Mouse (Mus musculus) heart, embryonic 14.5 days (tissue): ENCODE results near the gene Fbln2. TPM values are rescaled to one million over a fixed set of nuclear protein-coding genes. Genes with fewer than 3 reads are reported as not detected.
A peak's percentile ranks its signal among the peaks of the same experiment; 100 is the strongest.

Source experiments
- ATAC-seq: fragments of 200-750 bp; cut with Nextera tagmentation; 2 replicates; pipeline ENCODE4 v1.8.0; 2017; ENCODE audit warnings: low read depth, moderate TSS enrichment; ENCODE audit not compliant: insufficient number of reproducible peaks, insufficient read depth, low FRiP score
- H3K27ac ChIP-seq, 2 experiments: fragments of 200-500 bp in 1 of 2; fragments of 300-500 bp in 1 of 2; sonication (generic) in 1 of 2; replicated peaks in 1 of 2; 2 replicates each; pipeline ENCODE4 v1.5.1; 2012 to 2014; ENCODE audit warnings: low read depth in 2 of 2, low read length in 2 of 2, control low read depth in 1 of 2, mild to moderate bottlenecking in 1 of 2, mixed read lengths in 1 of 2; ENCODE audit not compliant: control insufficient read depth in 1 of 2, insufficient read depth in 1 of 2
- H3K27me3 ChIP-seq: fragments of 300-500 bp; sonication (generic); 2 replicates; pipeline ENCODE4 v1.6.1; 2014; ENCODE audit warnings: mild to moderate bottlenecking, low read length, control low read depth; ENCODE audit not compliant: control insufficient read depth, insufficient read depth
- H3K36me3 ChIP-seq: fragments of 300-500 bp; sonication (generic); 2 replicates; pipeline ENCODE4 v1.6.1; 2014; ENCODE audit warnings: mild to moderate bottlenecking, control low read depth, low read length, mixed read lengths; ENCODE audit not compliant: control insufficient read depth, insufficient read depth
- H3K4me1 ChIP-seq, 2 experiments: fragments of 200-500 bp in 1 of 2; fragments of 300-500 bp in 1 of 2; sonication (generic) in 1 of 2; 2 replicates each; pipeline ENCODE4 v1.6.1; 2012 to 2014; ENCODE audit warnings: low read length in 2 of 2, control low read depth in 1 of 2, mixed read lengths in 1 of 2; ENCODE audit not compliant: control insufficient read depth in 2 of 2, insufficient read depth in 2 of 2
- H3K4me2 ChIP-seq: fragments of 300-500 bp; sonication (generic); 2 replicates; pipeline ENCODE4 v1.6.1; 2014; ENCODE audit warnings: mild to moderate bottlenecking, low read length
- H3K4me3 ChIP-seq, 2 experiments: fragments of 200-500 bp in 1 of 2; fragments of 300-500 bp in 1 of 2; sonication (generic) in 1 of 2; 2 replicates each; pipeline ENCODE4 v1.5.1; 2012 to 2014; ENCODE audit warnings: low read length in 2 of 2, mild to moderate bottlenecking in 2 of 2, control low read depth in 1 of 2, low read depth in 1 of 2, moderate library complexity in 1 of 2; ENCODE audit not compliant: control insufficient read depth in 1 of 2, insufficient read depth in 1 of 2
- H3K9ac ChIP-seq: fragments of 300-500 bp; sonication (generic); 2 replicates; pipeline ENCODE4 v1.6.1; 2014; ENCODE audit warnings: mild to moderate bottlenecking, low read length
- H3K9me3 ChIP-seq: fragments of 300-500 bp; sonication (generic); 2 replicates; pipeline ENCODE4 v1.6.1; 2016; ENCODE audit warnings: low read length, control low read depth; ENCODE audit not compliant: control insufficient read depth
- WGBS: fragments of 180-500 bp; shearing (Covaris S2); extraction: QIAGEN DNeasy Blood & Tissue Kit; methylation state at CpG from one replicate; pipeline ENCODE4 v1.1.7; 2014; 5-methylcytosine and 5-hydroxymethylcytosine counted together
- polyA plus RNA-seq: library from polyadenylated mRNA; unstranded; fragments of >200 nt; fragmentation: Nextera tagmentation; extraction: Ambion mirVana; gene quantifications from 2 replicates; pipeline ENCODE4 v1.2.1, GENCODE M21; 2014

Fbln2 gene
- polyA plus RNA-seq, 1 experiment from 2014 or later = 144 TPM

- Histone ChIP-seq H3K36me3 (no peaks in the 10 kb centered on the region), H3K27me3 (peaks cover 2% of the 10 kb centered on the region; the same call in 1 of the 2 replicates), H3K27ac (no peak overlapping the region), H3K4me1 (peaks cover 9 to 18% of the 10 kb centered on the region in 2 experiments), H3K9me3 (no peaks in the 10 kb centered on the region), H3K4me2 (no peak overlapping the region), H3K4me3 (no peak overlapping the region), H3K9ac (no peak overlapping the region)
- ATAC-seq = no peak
- 61% methylated on average over 3 of the region's 3 CpGs for WGBS
Observed at GRCm38 (mm10) chr6:91192421-91192820, 19.8 kb upstream of the Fbln2 start.

GRCm38 (mm10) chr6:91192851-91193545 is 19.3 kb upstream of the Fbln2 start:
- 50% methylated on average over 1 of the region's 1 CpGs for WGBS
- H3K27me3 ChIP-seq = peaks cover 3% of the 10 kb centered on the region; the same call in 1 of the 2 replicates
- no peak overlapping the region for H3K27ac ChIP-seq
- ATAC-seq = no peak
- H3K9me3 ChIP-seq = no peaks in the 10 kb centered on the region
- H3K4me3 ChIP-seq = no peak overlapping the region
- no peak overlapping the region for H3K4me2 ChIP-seq
- H3K36me3 ChIP-seq = no peaks in the 10 kb centered on the region
- H3K9ac ChIP-seq = no peak overlapping the region
- H3K4me1 ChIP-seq = peaks cover 9 to 13% of the 10 kb centered on the region in 2 experiments

DNA sequence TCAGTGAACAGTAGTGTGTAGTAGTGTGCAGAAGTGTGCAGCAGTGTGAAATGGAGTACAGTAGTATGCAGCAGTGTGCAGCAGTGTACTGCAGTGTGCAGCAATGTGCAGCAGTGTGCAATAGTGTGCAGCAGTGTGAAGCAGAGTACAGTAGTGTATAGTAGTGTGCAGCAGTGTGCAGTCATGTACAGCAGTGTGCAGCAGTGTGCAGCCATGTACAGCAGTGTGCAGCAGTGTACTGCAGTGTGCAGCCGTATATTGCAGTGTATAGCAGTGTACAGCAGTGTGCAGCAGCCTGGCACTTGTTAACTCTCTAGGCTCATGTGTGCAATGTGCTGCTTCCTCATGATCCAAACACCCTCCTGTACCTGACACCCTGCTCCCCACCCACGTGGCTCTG is 13.8 kb upstream of the Fbln2 start:
- H3K36me3 ChIP-seq = no peaks in the 10 kb centered on the region
- H3K9me3 ChIP-seq = no peaks in the 10 kb centered on the region
- no peak overlapping the region for H3K9ac ChIP-seq
- no peak overlapping the region for H3K4me2 ChIP-seq
- WGBS = 67% methylated on average over 2 of the region's 2 CpGs
- no peak overlapping the region for H3K4me3 ChIP-seq
- peaks cover 29 to 32% of the 10 kb centered on the region in 2 experiments for H3K4me1 ChIP-seq
- ATAC-seq = no peak
- peaks cover 3% of the 10 kb centered on the region; the same call in 1 of the 2 replicates for H3K27me3 ChIP-seq
- H3K27ac ChIP-seq = no peak overlapping the region

DNA sequence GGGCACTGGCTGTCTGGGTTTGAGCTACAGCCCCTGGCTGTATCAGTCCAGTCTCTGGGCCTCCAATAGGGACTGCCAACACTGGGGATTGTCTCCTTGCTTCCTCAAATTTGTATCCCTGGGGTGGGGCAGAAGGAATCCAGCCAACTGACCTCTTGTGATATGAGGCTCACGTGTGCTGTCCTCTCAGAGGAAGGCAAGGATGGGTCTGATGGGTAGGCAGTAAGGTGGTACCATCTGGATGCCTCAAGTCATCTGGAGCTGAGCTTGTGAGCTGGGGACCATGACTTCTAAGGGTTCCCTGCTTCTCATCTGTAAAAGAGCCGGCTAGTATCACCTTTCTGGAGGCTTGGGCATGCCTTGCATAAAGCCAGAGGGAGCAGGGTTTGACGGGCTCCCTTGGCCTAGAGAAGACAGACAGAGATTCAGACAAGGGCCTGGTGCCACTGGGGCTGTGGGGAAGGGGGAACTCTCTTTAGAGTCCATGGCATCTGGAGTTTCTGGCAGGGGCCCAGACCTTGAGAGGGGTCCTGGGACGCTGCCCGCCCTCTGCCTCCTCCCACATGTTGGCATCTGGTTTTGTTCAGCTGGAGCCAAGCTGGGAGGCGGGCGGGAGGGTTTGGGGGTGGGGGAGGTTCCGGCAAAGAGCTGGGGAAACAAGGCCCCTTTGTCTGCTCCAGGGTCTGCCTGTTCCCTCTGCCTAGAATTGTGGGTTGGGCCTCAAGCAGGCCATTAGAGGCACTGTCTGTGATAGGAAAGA is 11.6 kb upstream of the Fbln2 start:
- Histone ChIP-seq H3K9ac (0 out of 2 replicates have a peak overlapping the region, but pooled peaks have one; percentile 16), H3K4me1 (peaks cover 29 to 39% of the 10 kb centered on the region in 2 experiments), H3K36me3 (no peaks in the 10 kb centered on the region), H3K4me3 (no peak overlapping the region), H3K27me3 (peaks cover 3% of the 10 kb centered on the region; the same call in 1 of the 2 replicates), H3K27ac (peak overlapping the region; percentile 69 to 72), H3K4me2 (no peak overlapping the region), H3K9me3 (no peaks in the 10 kb centered on the region)
- peak; percentile 55; the same call in 1 of the 2 replicates for ATAC-seq
- 37% methylated on average over 8 of the region's 8 CpGs for WGBS

DNA sequence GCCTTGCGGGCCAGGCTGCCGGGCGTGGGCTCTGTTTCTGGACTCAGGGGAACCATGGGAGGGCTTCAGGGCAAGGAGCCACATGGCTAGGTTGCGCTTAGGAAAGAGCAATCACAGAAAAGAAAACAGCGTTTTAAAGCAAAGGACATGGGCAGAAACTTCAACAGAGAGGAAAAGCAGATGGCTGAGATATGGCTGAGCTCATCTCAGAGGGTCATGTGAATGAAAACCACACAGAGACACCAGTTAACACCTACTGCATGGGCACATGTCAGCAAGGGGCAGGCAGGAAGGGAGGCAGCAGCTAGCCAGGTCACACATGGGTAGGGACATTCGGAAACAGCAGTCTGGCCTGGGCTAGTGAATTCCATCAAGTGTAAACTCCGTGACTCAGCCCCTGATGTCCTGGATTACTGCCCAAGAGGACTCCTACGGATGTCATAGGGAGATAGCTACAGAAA is 10.3 kb upstream of the Fbln2 start:
- Histone ChIP-seq H3K4me1 (peaks cover 32 to 39% of the 10 kb centered on the region in 2 experiments), H3K9me3 (no peaks in the 10 kb centered on the region), H3K4me3 (no peak overlapping the region), H3K9ac (no peak overlapping the region), H3K27ac (peak overlapping the region; percentile 39 to 69; a peak in 3 of 4 replicates), H3K36me3 (no peaks in the 10 kb centered on the region), H3K27me3 (peaks cover 3% of the 10 kb centered on the region; the same call in 1 of the 2 replicates), H3K4me2 (no peak overlapping the region)
- no peak for ATAC-seq
- WGBS = 57% methylated on average over 8 of the region's 8 CpGs

DNA sequence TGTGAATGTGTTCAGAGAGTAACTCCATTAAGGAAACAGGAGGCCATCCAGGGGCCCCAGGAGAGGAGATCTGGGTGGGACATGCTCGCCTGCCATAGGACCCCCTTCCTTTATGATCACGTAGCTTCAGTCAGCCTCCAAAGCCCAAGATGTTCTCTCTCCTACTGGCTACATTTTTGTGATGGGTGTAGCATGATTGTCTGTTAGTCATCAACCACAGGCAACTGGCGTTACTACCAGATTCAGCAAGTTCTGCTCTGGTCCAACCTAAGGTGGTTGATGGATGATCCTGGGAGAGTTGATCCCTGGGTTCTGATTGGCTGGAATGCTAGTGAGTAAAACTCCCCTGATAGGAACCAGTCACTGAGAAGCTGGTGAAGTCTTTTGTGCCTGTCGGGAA is 9.7 kb upstream of the Fbln2 start:
- Histone ChIP-seq H3K9ac (no peak overlapping the region), H3K9me3 (no peaks in the 10 kb centered on the region), H3K4me3 (no peak overlapping the region), H3K4me1 (peaks cover 34 to 40% of the 10 kb centered on the region in 2 experiments), H3K27me3 (no peaks in the 10 kb centered on the region; the same call in 1 of the 2 replicates), H3K4me2 (no peak overlapping the region), H3K36me3 (no peaks in the 10 kb centered on the region), H3K27ac (no peak overlapping the region)
- ATAC-seq = no peak
- WGBS = 71% methylated on average over 4 of the region's 4 CpGs

GRCm38 (mm10) chr6:91205346-91205745 is 6.9 kb upstream of the Fbln2 start:
- Histone ChIP-seq H3K27ac (no peak overlapping the region), H3K9me3 (no peaks in the 10 kb centered on the region), H3K36me3 (no peaks in the 10 kb centered on the region), H3K4me3 (no peak overlapping the region), H3K27me3 (no peaks in the 10 kb centered on the region), H3K4me2 (no peak overlapping the region), H3K9ac (no peak overlapping the region), H3K4me1 (peaks cover 49 to 53% of the 10 kb centered on the region in 2 experiments)
- ATAC-seq = no peak
- 66% methylated on average over 3 of the region's 3 CpGs for WGBS
